Mouse (Mus musculus) embryo, embryonic 9.5 days (tissue): Measurements from ENCODE around the gene Aldoart1.

Experiments used
- DNase-seq: peaks from one replicate; pipeline ENCODE4 v3.0.0-alpha.2; 2017; ENCODE audit errors: extremely low spot score

Gene Aldoart1

DNA sequence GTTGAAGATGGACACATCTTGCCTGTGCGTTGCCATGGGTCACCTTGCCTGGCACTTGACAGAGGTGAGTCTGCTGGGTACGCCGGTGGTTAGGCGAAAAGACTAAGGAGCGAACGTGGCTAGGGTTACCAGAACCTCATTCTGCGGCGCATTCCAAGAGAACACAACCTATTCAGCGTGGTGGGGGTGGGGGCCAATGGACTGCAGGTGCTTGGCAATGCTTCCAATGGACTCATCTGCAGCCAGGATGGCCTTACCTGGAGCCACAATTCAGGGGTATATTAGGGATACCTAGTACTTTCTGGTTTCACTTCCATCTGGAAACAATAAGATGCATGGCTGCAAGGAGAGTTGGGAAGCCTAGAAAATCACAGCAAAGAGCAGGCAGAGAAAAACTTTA is at the start of gene Aldoart1:
Gene Aldoart1 (minus strand): TSS at position 101 of the 400 bp plus-strand sequence.
- no peak for DNase-seq

GRCm38 (mm10) chr4:72901566-72901965 is 49.1 kb upstream of the Aldoart1 start:
- no peak for DNase-seq

GRCm38 (mm10) chr4:72865371-72866075 is 13.1 kb upstream of the Aldoart1 start:
- no peak for DNase-seq

- no peak for DNase-seq
These were observed 8.2 kb downstream of the Aldoart1 start for GRCm38 (mm10) chr4:72844276-72844675.

DNA sequence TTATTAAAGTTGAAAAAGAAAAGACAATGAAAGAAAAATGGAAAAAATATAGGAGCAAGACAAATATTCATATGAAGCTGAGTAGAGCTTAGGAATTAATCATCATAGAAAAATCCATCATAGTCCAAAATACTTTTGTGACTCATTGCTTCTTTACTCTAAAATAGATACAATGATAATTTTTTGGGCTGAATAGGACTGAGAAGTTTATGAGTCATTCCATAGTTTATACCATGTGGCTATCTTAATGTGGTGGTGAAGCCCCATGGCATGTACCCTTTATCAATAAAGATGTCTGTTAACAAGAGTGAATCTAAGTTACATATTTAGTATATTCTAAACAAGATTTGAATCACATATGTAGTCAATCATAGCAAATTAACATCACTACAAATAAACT is 9.4 kb downstream of the Aldoart1 start:
- no peak for DNase-seq

- no peak for DNase-seq
These were observed 16.0 kb downstream of the Aldoart1 start for GRCm38 (mm10) chr4:72836430-72836829.

DNA sequence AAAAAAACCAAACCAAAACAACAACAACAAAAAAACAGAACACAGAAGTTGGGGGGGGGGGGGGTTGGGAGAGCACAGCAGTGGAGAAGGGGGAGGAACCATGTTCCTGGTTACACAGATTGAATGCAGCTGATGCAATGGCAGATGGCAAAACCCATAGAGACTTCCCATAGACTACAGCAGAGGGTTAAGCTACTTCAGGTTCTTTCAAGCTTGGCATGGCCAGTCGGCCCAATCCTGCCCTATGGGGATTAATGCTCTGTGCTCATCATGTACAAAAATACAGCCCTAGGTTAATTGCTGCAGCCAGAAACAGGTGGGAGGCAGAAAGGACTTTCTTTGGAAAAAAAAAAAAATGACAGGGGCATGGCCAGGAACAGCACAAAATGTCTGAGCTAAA is 17.0 kb downstream of the Aldoart1 start:
- no peak for DNase-seq

- no peak for DNase-seq
These were observed 51.6 kb downstream of the Aldoart1 start for GRCm38 (mm10) chr4:72800816-72801215.
